Mouse (Mus musculus) fibroblast of lung, adult 2 months (primary cell): Measurements from ENCODE around the gene Shkbp1.

ENCODE experiments used
- DNase-seq: peaks from one replicate; pipeline ENCODE4 v3.0.0-alpha.2; 2011; ENCODE audit warnings: low read depth

Gene Shkbp1

DNA sequence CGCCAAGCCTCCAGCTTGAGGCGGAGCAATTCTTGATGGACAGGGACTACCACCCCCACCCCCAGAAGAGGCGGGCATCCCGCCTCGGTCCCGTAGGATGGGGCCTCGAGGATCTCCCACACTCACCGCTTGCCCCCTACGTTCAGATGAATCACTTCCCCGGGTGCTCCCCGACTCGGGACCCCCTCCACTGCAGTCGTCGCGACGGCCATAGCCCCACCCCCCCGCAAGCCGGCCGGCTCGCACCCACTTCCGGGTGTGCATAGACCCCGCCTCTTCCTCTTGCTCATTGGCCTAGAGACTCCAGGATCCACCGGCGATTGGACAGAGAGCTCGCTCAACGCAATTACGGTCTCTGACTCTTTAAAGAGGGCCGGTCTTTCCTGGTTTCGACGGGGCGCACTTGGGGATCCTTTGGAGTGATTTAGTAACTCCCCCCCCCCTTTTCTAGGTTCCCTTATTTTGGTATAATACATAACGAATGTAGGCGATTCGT, at the start of gene Shkbp1:
Gene Shkbp1, minus strand, starts transcription at position 275 of the 496 bp plus-strand sequence.
- DNase-seq: peak; percentile 65

- no peak for DNase-seq
Measured at GRCm38 (mm10) chr7:27404203-27404942, 48.6 kb upstream of the Shkbp1 start.

DNA sequence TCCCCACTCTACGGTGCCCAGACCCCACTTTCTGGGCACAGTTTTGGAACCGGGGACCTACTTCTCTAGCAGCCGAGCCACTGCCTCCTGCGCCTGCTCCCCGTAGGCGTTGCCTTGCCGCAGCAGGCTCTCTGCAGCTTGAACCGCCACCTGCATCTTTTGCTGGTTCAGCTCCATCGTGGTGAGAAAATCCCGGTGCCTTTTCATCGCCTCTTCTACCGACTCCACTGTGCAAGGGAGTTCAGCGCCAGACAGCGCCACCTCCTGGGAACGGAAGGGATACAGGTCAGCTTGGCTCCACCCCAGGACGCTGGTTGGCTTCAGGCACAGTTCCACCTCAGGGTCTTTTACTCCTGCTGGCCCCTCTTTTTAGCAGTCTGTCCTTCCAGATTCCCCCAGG, 46.9 kb upstream of the Shkbp1 start:
- no peak for DNase-seq

- no peak for DNase-seq
Measured at GRCm38 (mm10) chr7:27400545-27400944, 44.7 kb upstream of the Shkbp1 start.

GRCm38 (mm10) chr7:27397048-27397949, 41.5 kb upstream of the Shkbp1 start:
- DNase-seq: no peak

DNA sequence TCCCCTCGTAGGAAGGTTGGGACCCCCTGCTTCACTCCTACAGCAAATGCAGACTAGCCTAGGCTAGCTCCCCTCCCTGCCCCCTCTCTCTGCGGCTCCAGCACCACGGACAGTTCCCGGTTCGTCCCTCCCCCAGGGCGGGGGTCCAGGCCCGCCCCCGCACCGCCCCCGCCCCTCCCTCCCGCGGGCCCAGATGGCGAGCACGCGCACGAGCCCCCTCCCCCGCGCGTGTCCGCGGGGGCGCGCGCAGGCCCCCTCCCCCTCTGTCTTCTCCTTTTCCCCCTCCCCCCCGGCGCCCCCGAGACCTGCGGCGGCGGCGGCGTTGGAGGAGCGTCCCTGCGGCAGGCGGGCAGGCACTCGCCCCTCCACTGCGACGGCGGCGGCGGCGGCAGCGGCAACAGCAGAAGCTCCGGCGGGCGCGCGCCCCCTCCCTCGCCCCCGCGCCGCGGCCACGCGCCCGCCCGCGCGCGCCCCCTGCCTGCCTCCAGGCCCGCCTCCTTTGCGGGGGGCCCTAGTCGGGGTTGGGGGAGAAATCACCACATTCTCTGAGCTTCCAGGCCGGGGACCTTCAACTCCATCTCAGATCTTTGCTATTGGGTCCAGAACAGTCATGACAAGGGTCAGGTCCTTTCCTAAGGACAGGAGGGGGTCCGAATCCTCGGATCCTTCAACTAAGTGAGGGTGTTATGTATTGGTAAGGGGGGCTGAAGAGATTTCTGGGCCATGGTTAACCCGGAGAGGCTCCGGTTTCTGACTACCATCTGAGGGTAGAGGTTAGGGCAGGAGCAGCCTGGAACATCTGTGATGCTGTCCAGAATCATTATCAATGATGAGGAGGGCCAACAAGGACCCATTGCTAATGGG, 40.6 kb upstream of the Shkbp1 start:
- DNase-seq: no peak

- DNase-seq: no peak
Measured at GRCm38 (mm10) chr7:27395521-27396183, 39.8 kb upstream of the Shkbp1 start.

- no peak for DNase-seq
Measured at GRCm38 (mm10) chr7:27391416-27391815, 35.6 kb upstream of the Shkbp1 start.

- DNase-seq: no peak
Measured at GRCm38 (mm10) chr7:27389213-27389612, 33.4 kb upstream of the Shkbp1 start.

DNA sequence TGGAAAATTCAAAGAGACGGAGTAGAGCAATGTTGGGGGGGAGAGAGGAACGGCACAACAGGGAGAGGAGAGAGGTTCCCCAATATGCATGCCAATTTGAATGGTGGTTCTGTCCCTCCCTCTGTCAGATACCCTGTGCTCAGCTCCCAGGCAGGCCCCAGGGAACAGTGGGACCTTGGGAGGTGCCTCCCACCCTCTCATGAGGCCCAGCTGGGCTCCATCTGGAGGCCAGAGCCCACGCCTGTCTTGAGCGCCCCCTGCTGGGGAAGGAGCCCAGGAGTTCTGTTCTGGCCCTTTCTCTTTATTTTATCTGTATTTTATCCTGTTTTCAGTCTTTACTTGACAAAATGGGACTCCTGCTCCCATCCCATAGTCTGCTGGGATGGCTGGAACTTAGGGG, 28.9 kb upstream of the Shkbp1 start:
- no peak for DNase-seq

- DNase-seq: no peak
Measured at GRCm38 (mm10) chr7:27384134-27384533, 28.3 kb upstream of the Shkbp1 start.

DNA sequence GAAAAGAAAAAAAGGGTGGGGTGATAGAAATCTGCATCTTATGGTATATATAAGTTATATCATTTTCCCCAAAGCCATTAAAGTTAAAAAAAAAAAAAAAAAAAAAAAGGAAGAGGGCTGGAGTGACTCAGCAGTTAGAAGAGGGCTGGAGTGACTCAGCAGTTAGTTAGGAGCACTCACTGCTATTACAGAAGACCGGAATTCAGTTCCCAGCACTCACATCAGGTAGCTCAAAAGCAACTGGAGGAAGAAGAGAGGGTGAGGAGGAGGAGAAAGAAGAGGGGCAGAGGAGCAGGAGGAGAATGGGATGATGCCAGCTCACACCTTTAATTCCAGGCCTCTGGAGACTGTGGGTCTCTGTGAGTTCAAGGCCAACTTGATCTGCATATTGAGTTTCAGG, 27.4 kb upstream of the Shkbp1 start:
- no peak for DNase-seq

DNA sequence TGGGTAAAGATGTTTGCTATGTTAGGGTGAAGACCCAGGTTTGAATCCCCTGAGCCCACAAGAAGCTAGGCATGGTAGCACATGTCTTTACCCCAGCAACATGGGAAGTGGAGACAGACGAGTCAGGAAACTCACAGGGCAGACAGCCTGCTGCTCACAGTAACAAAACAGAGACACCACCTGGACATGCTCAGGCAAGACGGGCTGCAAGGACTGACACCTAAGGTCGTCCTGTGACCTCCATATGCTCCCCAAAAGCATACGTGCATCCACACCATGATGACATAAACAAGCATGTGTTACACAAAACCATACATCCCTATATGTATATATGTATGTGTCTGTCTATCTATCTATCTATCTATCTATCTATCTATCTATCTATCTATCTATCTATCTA, 25.7 kb upstream of the Shkbp1 start:
- no peak for DNase-seq

DNA sequence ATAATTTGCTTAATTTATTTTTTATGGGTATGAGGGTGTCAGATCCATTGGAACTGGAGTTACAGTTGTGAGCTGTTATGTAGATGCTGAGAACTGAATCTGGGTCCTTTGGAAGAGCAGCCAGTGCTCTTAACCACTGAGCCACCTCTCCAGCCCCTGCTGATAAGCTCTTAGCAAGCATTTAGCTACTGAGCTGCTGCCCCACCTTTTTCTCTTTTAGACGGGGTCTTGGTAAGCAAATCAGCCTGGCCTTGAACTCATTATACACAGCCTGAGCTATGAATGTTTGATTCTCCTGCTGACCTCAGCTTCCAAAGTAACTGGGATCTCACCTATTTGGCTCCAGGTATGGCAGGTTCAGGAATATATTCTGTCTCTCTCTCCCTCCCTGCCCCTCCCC, 25.2 kb upstream of the Shkbp1 start:
- no peak for DNase-seq

DNA sequence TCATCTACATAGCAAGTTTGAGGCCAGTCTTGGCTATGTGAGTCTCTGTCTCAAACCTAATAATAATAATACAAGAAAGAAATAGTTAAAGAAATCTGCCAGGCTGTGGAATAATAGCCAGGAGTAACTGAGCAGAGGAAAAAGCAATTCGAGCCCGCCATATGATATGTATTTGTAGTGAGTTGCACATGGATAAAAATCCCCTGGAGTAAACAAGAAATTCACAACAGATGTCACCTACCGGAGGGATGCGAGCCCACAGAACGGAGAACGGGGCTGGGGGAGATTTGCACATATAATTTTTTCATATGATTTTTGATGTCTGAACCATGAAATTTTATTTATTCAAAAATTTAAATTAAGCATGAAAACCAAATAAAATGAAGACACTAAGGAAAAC, 24.0 kb upstream of the Shkbp1 start:
- DNase-seq: no peak

DNA sequence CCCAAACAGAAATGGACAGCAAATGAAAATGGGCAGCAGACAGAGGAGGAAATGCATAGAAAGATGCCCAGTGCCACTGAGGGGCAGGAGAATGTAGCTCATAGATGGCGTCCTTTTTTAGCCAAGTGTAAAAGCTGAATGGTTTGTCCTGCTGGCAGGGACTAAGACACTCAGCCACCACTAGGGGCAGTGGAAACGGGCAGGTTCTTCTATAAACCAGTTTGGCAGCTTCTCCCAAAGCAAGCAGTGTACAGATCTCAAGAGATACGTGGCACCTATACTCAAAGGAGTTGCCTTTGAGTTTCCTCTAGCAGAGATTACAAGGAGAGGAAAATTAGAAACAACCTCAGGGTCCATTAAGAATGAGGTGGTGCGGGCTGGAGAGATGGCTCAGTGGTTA, 22.6 kb upstream of the Shkbp1 start:
- no peak for DNase-seq

GRCm38 (mm10) chr7:27375274-27375673, 19.5 kb upstream of the Shkbp1 start:
- DNase-seq: no peak

DNA sequence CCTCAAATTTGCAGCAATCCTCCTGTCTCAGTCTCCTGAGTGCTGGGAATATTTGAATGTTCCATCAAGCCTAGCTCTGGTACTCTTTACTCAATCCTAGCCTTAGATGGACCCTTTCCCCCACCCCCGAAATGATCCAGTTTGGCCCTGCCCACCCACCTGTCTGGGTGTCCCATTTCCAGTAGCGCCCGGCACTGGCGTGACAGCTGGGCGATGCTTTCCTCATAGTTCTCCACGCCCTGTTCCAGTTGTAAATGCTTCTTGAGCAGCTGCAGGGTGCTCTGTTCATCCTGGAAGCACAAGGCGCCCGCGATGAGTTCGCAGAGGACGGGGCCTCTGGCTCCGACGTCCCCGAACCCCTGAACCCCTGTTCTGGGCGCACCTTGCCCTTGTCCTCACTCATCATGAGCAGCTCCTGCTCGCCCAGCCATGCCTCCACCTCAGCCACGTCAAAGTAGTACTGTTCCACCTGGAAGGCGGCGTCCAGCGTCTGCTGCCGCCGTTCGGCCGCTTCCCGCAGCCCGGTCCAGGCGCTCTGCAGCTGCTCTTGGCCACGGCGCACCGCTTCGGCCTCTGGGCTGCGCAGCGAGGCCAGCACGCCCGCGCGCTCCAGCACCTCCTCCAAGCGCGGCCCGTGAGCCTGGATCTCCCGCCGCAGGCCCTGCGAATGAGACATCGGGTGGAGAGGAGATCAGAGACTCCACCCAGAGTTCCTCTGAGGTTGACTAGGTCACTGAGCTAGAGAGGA, 16.1 kb upstream of the Shkbp1 start:
- no peak for DNase-seq

- no peak for DNase-seq
Measured at GRCm38 (mm10) chr7:27369111-27369510, 13.3 kb upstream of the Shkbp1 start.

- DNase-seq: no peak
Measured at GRCm38 (mm10) chr7:27367976-27368375, 12.2 kb upstream of the Shkbp1 start.
